Mouse (Mus musculus) brain, adult 2 months (tissue): Measurements from ENCODE around the gene Tcf21.
A peak's percentile ranks its signal among the peaks of the same experiment; 100 is the strongest.

Experiments
- DNase-seq: peaks from one replicate; pipeline ENCODE4 v3.0.0; 2011; ENCODE audit warnings: low read depth, low spot score

The Tcf21 gene

GRCm38 (mm10) chr10:22819871-22820590 lies at the start of gene Tcf21:
Gene Tcf21 (minus strand): TSS chr10:22820174.
- DNase-seq: no peak

GRCm38 (mm10) chr10:22868386-22868918 lies 48.5 kb upstream of the Tcf21 start:
- peak; percentile 5 for DNase-seq

DNA sequence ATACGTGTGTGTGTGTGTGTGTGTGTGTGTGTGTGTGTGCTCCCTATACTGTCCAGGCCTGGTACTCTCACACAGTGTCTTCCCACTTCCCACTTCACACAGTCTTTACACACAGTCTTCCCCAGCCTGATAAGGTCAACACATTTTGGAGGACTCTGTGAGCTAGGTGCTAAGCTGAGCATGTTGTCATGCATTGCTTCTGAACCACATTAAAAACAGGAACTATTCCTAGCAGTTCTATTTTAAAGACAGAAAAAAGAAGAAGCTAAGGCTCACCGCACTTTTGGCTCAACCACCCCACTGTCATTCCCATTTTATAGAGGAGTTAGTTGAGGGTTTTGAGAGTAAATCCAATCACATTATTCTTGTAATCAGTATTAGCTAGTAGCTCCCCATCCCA lies 47.2 kb upstream of the Tcf21 start:
- no peak for DNase-seq

- no peak for DNase-seq
Observed at GRCm38 (mm10) chr10:22858111-22858510, 38.1 kb upstream of the Tcf21 start.

GRCm38 (mm10) chr10:22854330-22854729 lies 34.4 kb upstream of the Tcf21 start:
- DNase-seq: no peak

GRCm38 (mm10) chr10:22845351-22845750 lies 25.4 kb upstream of the Tcf21 start:
- no peak for DNase-seq

GRCm38 (mm10) chr10:22844731-22845130 lies 24.8 kb upstream of the Tcf21 start:
- DNase-seq: no peak

DNA sequence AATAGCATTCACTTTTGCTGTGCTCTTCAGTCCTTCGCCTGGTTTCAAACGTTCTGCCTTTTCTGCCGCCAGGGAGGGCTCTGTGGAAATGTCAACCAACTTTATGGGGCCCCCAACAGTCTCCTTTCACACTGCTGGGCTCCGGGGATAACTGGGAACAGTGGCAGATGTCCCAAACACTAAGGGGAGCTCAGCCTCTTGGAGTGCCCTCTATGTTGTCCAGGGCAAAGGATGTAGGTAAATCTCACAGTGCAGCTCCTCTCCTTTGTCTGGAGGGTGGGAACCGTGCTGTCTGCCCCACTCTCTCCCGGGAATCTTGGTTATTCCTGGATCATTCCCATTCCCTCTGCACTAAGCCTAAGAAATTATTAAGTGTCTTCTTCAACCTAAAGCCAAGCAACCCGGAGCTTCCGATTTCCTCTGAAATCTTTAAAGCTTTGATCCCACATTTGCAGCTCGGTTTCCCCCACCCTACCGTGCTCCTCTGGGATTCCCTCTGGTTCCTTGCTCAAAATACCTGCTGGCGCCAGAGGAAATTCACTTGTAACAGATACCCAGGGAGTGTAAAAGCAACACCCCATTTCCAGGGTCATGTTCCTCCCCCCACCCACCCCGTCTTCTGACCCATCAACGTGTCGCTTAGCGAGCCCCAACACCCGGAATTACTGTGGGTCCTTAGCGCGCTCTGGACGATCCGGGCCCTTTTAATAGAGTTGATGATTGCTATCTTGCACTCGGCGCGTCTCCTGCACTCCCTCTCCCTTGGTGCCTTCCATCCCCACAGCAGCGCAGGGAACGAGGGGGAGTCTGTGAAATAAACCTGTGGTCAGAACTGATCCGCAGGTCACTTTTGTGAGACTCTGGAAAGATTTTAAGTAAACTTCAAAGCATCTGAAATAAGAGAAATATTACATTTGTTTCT lies 23.7 kb upstream of the Tcf21 start:
- DNase-seq: no peak

DNA sequence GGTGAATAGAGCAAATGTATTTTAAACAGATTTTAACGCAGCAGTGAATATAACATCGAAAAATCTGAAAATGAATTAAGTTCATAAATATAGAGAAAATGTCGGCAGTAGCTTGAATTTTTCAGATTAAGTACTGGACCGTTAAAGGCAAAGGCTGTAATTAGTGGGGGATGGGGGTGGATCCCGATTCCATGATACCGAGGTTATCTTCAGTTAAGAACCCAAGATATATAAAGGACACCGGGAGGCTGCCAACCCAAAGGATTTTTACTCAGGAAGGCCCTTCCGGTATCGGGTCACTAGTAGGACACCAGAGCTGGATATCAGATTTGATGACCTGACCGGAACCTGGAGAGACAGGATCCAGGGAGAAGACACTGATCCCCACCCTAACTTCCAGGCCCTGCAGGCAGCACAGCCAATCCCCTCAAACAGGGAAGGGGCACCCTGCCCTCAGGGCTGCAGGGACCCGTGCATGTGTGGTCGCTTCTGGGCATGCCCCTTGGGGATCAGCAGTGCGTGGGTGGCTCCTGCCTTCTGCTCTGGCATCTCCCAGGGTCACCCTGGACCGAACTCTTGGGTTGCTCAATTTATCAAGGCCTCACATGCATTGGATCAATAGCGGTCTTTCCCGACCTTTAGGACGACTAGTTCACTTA lies 22.9 kb upstream of the Tcf21 start:
- DNase-seq: no peak

DNA sequence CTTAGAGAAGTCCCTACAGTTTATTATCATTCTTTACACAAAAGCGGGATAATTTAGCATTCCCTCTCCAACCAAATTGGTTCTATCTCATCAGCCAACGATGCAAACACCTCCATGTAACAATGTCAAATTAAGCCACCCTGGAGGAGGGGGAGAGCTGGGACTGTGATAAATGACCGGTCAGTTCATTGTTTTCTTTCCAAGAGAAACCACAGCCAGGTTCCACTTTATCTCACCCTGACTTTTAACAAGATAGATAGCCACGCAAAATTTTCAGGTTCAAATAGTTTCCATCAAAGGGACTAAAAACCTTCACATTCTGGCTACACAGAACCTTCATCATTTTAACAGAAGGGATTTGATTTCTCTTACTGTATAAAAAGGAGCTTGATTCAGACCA lies 22.1 kb upstream of the Tcf21 start:
- no peak for DNase-seq

- no peak for DNase-seq
Observed at GRCm38 (mm10) chr10:22826244-22826643, 6.3 kb upstream of the Tcf21 start.

GRCm38 (mm10) chr10:22822896-22823295 lies 2.9 kb upstream of the Tcf21 start:
- DNase-seq: no peak

- DNase-seq: no peak
Observed at GRCm38 (mm10) chr10:22822486-22822885, 2.5 kb upstream of the Tcf21 start.

DNA sequence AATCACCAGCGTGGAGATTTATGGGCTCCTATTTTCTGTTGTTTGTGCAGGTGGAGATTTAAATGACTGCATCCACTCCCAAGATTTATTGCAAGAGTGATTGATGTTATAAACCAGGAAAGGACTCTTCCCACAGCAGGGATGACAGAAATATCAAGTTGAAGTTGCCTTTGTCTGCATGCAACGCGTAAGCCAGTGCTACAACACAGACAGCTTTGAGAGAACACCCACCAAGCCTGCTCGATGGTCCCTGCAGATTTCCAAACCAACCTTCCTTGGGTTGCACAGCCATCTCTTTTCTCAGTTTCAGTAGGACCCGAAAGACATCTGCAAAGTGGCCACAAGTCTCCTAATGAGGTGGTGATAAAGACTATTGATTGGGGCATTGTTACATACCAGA lies 1.7 kb upstream of the Tcf21 start:
- no peak for DNase-seq

- DNase-seq: no peak
Observed at GRCm38 (mm10) chr10:22821267-22821666, 1.3 kb upstream of the Tcf21 start.

DNA sequence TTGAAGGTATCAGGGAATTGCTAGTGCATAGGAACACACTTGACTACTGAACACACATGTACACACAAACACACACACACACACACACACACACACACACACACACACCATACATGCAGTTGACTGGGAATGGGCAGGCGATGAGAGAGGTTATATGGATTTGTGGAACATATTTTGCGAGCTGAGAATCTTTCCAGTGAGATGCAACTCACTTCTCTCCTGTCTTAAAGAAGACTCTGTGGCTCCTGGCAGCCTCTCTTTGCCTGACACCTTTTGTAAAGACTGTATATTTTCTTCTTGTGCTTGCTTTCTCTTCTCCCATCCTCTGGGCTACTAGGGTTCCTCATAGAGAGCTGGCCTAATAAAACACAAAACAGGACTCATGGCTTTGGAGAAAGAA lies 867 bp upstream of the Tcf21 start:
- DNase-seq: no peak

- DNase-seq: no peak
Observed at GRCm38 (mm10) chr10:22819239-22819870, 619 bp downstream of the Tcf21 start.

DNA sequence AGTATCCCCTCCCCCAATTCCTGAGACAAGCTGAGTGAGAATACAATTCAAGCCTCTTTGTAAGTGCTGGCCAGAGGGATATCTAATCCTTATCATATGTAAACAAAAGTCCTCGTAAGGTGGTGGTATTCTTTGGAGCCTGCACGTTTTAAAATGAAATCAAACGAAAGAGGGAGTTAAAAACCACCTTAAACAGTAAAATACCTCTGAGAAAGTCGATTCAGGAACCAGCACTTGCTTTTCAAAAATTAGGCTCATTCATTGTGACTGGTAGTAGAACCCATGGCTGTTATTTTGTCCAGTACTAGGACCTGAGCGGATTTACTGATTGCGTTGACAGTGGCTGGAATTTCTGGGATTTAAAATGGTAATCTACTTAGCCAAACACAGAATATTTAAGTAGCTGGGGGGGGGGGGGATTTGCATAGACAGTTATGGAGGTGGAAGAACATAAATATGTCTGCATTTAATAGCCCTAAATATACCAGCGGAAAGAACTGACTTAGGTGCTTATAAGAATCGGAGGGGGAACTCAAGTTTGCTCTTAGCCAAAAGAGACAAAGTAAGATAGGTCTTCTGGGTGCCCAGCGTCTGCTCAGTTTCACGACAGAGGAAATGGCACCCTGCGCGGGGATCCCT lies 1.3 kb downstream of the Tcf21 start:
- DNase-seq: no peak

DNA sequence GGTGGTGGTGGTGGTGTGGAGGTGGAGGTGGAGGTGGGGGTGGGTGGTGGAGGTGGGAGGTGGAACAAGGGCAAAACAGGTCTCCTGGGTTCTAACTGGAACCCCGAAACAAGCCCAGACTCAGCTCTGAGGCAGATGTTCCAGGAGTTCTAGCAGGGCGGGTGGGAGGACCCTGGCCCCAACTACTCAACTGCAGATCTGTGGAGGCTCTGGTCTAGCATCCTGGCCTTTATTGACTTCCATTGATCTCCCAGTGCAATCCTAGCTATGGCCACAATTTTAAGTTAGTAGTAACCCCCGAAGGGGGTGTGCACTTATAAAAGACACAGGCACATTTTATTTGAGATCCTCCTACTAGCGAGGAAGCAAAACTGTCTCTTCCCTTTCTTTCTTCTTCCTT lies 2.0 kb downstream of the Tcf21 start:
- DNase-seq: no peak

- DNase-seq: no peak
Observed at GRCm38 (mm10) chr10:22817561-22817960, 2.4 kb downstream of the Tcf21 start.

- DNase-seq: no peak
Observed at GRCm38 (mm10) chr10:22816237-22816762, 3.7 kb downstream of the Tcf21 start.
